ENCODE assay signal across 1 mouse cellular context in the genomic region with DNA sequence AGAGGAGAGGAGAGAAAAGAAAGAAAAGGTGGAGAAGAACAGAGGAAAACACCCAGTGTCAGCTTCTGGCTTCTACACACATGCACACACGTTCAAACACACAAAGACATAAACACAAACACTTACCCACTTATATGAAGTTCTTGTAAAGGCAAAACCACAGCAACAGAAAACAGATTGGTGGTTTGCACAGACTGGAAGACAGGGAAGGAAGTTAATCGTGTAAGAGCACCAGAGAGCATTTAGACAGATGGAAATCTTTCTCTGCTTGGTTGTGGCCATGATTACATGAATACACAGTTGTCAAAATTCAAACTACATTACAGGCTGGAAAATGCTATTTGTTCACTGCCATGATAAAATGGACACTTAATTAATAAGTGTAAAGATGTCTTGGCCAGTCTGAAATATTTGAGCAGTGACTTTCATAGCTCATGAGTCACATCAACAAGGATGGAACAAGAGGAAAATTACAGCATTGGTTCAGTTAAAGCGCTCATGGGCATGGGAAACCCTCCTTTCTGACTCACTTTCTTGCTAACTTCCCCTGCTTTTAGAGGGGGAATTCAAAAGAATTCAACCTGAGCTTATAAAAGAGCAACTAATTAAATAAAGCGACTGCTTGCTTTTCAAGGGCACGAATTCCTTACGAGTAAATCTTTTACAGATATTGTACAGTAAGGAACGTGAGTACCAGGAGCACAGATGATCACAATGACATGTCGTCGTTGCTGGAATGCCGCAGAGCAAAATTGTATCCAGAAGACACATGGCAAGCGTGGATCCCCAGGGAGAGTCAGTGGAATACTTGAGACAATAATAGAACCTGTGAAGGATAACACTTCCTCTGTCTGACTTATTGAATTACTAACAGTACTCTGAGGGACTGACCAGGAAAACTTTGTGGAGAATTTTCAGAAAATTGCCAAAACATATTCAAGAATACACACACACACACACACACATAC.
TF ChIP-seq lines count a peak whose summit lies in the region.

No protein-coding gene starts in this region.

TF ChIP-seq in CH12.LX, 34 proteins besides CTCF, POLR2A, EP300 and RAD21 (continued from another document):
- no peak for TF ChIP-seq GABPA (IDR thresholded peaks at IDR 0.05; ENCODE audit: insufficient replicate concordance, low read depth, low read length)
- TF ChIP-seq MEF2A (IDR thresholded peaks at IDR 0.05; ENCODE audit: borderline replicate concordance, low read depth, low read length) = no peak
- no peak for TF ChIP-seq ZNF384 (IDR thresholded peaks at IDR 0.05; ENCODE audit: low read depth, low read length)
- no peak for TF ChIP-seq JUN (IDR thresholded peaks at IDR 0.05; ENCODE audit: insufficient read depth, low read depth, low read length)
- no peak for TF ChIP-seq ETS1 (conservative IDR thresholded peaks at IDR 0.05; ENCODE audit: low read depth, low read length)
- no peak for TF ChIP-seq ELF1 (IDR thresholded peaks at IDR 0.05; ENCODE audit: low read depth, low read length)
- TF ChIP-seq BHLHE40 (IDR thresholded peaks at IDR 0.05; ENCODE audit: low read depth, low read length) = no peak
- no peak for TF ChIP-seq CHD2 (IDR thresholded peaks at IDR 0.05; ENCODE audit: low read length)
- no peak for TF ChIP-seq USF1 (IDR thresholded peaks at IDR 0.05; ENCODE audit: low read depth, low read length)
- no peak for TF ChIP-seq HCFC1 (IDR thresholded peaks at IDR 0.05; ENCODE audit: low read depth, low read length)
